Mouse (Mus musculus) kidney, embryonic 15.5 days (tissue): ENCODE data around the gene Sympk. TPM values are rescaled to one million over a fixed set of nuclear protein-coding genes. Genes with fewer than 3 reads are reported as not detected.

Experiments used
- ATAC-seq: fragments of 200-750 bp; cut with Nextera tagmentation; replicated peaks from 2 replicates; pipeline ENCODE4 v1.8.0; 2017; ENCODE audit warnings: moderate TSS enrichment; ENCODE audit not compliant: low FRiP score
- H3K27ac ChIP-seq: fragments of 300-500 bp; sonication (generic); 2 replicates; pipeline ENCODE4 v1.5.1; 2015; ENCODE audit warnings: mild to moderate bottlenecking, inconsistent platforms
- H3K27me3 ChIP-seq: fragments of 300-500 bp; sonication (generic); 2 replicates; pipeline ENCODE4 v1.6.1; 2015; ENCODE audit warnings: inconsistent platforms
- H3K36me3 ChIP-seq: fragments of 300-500 bp; sonication (generic); 2 replicates; pipeline ENCODE4 v1.6.1; 2015; ENCODE audit warnings: inconsistent platforms
- H3K4me1 ChIP-seq: fragments of 300-500 bp; sonication (generic); 2 replicates; pipeline ENCODE4 v1.6.1; 2015; ENCODE audit warnings: inconsistent platforms
- H3K4me2 ChIP-seq: fragments of 300-500 bp; sonication (generic); 2 replicates; pipeline ENCODE4 v1.6.1; 2015; ENCODE audit warnings: moderate library complexity, mild to moderate bottlenecking, inconsistent platforms
- H3K4me3 ChIP-seq: fragments of 300-500 bp; sonication (generic); replicated peaks from 2 replicates; pipeline ENCODE4 v1.5.1; 2015; ENCODE audit warnings: mild to moderate bottlenecking, inconsistent platforms
- H3K9ac ChIP-seq: fragments of 300-500 bp; sonication (generic); 2 replicates; pipeline ENCODE4 v1.6.1; 2015; ENCODE audit warnings: mild to moderate bottlenecking, inconsistent platforms
- H3K9me3 ChIP-seq: fragments of 300-500 bp; sonication (generic); replicated peaks from 2 replicates; pipeline ENCODE4 v1.6.1; 2016; ENCODE audit warnings: inconsistent platforms
- WGBS: fragments of 180-500 bp; shearing (Covaris S2); methylation state at CpG from one replicate; pipeline ENCODE4 v1.1.7; 2015; ENCODE audit warnings: mixed read lengths; 5-methylcytosine and 5-hydroxymethylcytosine counted together
- microRNA-seq: library from miRNA; unstranded; fragments of <30 nt; microRNA quantifications from one replicate; pipeline ENCODE4, GENCODE M21; 2016
- polyA plus RNA-seq: library from polyadenylated mRNA; unstranded; fragments of >200 nt; fragmentation: Nextera tagmentation; extraction: Ambion mirVana; gene quantifications from 2 replicates; pipeline ENCODE4 v1.2.1, GENCODE M21; 2015

Sympk gene
- polyA plus RNA-seq, 1 experiment from 2014 or later: 38.4 TPM

DNA sequence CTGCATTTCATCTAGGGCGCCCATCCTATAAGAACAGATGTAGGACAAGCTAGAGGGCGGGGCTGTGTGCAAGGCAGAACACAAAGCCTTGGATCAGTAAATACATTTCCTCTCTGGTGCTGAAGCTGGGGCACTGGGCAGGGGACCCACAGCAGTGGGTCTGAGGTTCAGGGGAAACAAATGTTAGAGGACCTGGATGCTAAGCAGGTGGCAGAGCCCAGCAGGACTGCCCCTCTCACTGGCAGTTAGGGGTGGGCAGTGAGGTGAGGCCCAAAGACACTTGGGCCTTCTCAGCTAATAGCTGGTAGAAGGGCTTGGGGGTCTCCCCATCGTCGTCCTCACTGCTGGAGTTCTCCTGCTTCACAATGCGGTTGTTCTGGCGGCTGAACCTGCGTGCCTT, 74.6 kb downstream of the Sympk start:
- H3K9me3 ChIP-seq: no peaks in the 10 kb centered on the region
- no peak overlapping the region for H3K9ac ChIP-seq
- peaks cover 25% of the 10 kb centered on the region for H3K4me1 ChIP-seq
- no peaks in the 10 kb centered on the region for H3K27me3 ChIP-seq
- ATAC-seq: no peak
- no peak overlapping the region for H3K4me3 ChIP-seq
- H3K36me3 ChIP-seq: peaks cover 27% of the 10 kb centered on the region
- no peak overlapping the region for H3K4me2 ChIP-seq
- no peak overlapping the region for H3K27ac ChIP-seq
- 73% methylated on average over 7 of the region's 7 CpGs for WGBS

GRCm38 (mm10) chr7:19100290-19100689, 76.1 kb downstream of the Sympk start:
- Histone ChIP-seq H3K27me3 (no peaks in the 10 kb centered on the region), H3K9me3 (no peaks in the 10 kb centered on the region), H3K36me3 (peaks cover 27% of the 10 kb centered on the region), H3K27ac (no peak overlapping the region), H3K9ac (no peak overlapping the region), H3K4me3 (no peak overlapping the region), H3K4me1 (peaks cover 25% of the 10 kb centered on the region), H3K4me2 (no peak overlapping the region)
- 64% methylated on average over 1 of the region's 1 CpGs for WGBS
- ATAC-seq: no peak

GRCm38 (mm10) chr7:19103741-19104140, 79.6 kb downstream of the Sympk start:
- no peak for ATAC-seq
- Histone ChIP-seq H3K4me3 (no peak overlapping the region), H3K27ac (no peak overlapping the region)

More at GRCm38 (mm10) chr7:19103741-19104140, 79.6 kb downstream of the Sympk start:
- Histone ChIP-seq H3K4me1 (no peaks in the 10 kb centered on the region), H3K36me3 (0 out of 2 replicates have a peak, but pooled peaks cover 11% of the 10 kb centered on the region), H3K27me3 (no peaks in the 10 kb centered on the region), H3K9me3 (no peaks in the 10 kb centered on the region), H3K9ac (no peak overlapping the region), H3K4me2 (no peak overlapping the region)

Small RNAs within 50 kb of the gene (microRNA-seq; reads per million reads assigned to microRNA genes)
- gene Mir3100: not detected

Other genes with a start within 250 kb of the Sympk start
- gene Psg19, start 225.9 kb upstream of the Sympk start, polyA plus RNA-seq: not detected in 2 replicates
- 0.09 TPM in 1 of 2 replicates, not detected in the other for gene Psg17, start 202.8 kb upstream of the Sympk start, polyA plus RNA-seq
- gene Mill2, start 184.4 kb upstream of the Sympk start, polyA plus RNA-seq: 0.76 and 1.2 TPM in 2 replicates
- 2.3 and 4.8 TPM in 2 replicates for gene Pglyrp1, start 153.0 kb upstream of the Sympk start, polyA plus RNA-seq
- 27.7 and 28.9 TPM in 2 replicates for gene Ccdc61, start 114.0 kb upstream of the Sympk start, polyA plus RNA-seq
- 0.67 and 0.93 TPM in 2 replicates for gene Nova2, start 98.5 kb upstream of the Sympk start, polyA plus RNA-seq
- not detected in 2 replicates for gene Nanos2, start 37.0 kb upstream of the Sympk start, polyA plus RNA-seq
- 3.5 and 3.9 TPM in 2 replicates for gene Mypop, start 33.1 kb upstream of the Sympk start, polyA plus RNA-seq
- 21.4 and 24.1 TPM in 2 replicates for gene Irf2bp1, start 20.3 kb upstream of the Sympk start, polyA plus RNA-seq
- gene Foxa3, start 839 bp upstream of the Sympk start, polyA plus RNA-seq: 1.2 and 1.3 TPM in 2 replicates
- not detected in 2 replicates for gene Rsph6a, start 30.3 kb downstream of the Sympk start, polyA plus RNA-seq
- 15.4 and 18.7 TPM in 2 replicates for gene Dmwd, start 51.9 kb downstream of the Sympk start, polyA plus RNA-seq
- gene Dmpk, start 59.5 kb downstream of the Sympk start, polyA plus RNA-seq: 18.1 and 24.7 TPM in 2 replicates
- 8.0 and 10.1 TPM in 2 replicates for gene Six5, start 70.2 kb downstream of the Sympk start, polyA plus RNA-seq
- gene Gm4969, start 94.0 kb downstream of the Sympk start, polyA plus RNA-seq: 2.9 and 3.4 TPM in 2 replicates
- 16.1 and 16.3 TPM in 2 replicates for gene Fbxo46, start 95.5 kb downstream of the Sympk start, polyA plus RNA-seq
- 13.5 and 14.4 TPM in 2 replicates for gene Qpctl, start 124.9 kb downstream of the Sympk start, polyA plus RNA-seq
- 157 and 162 TPM in 2 replicates for gene Snrpd2, start 125.3 kb downstream of the Sympk start, polyA plus RNA-seq
- gene Gipr, start 141.8 kb downstream of the Sympk start, polyA plus RNA-seq: 0.76 and 1.0 TPM in 2 replicates
- 9.5 and 16.8 TPM in 2 replicates for gene Eml2, start 152.0 kb downstream of the Sympk start, polyA plus RNA-seq
- gene Gpr4, start 188.2 kb downstream of the Sympk start, polyA plus RNA-seq: 2.7 and 3.3 TPM in 2 replicates
- gene Opa3, start 204.0 kb downstream of the Sympk start, polyA plus RNA-seq: 38.8 and 40.5 TPM in 2 replicates
- 87.4 and 89.8 TPM in 2 replicates for gene Vasp, start 247.4 kb downstream of the Sympk start, polyA plus RNA-seq